Mouse (Mus musculus) heart, postnatal 0 days (tissue): ENCODE measurements around the gene Rbm47.

Experiments
- CTCF ChIP-seq: IDR thresholded peaks from 2 replicates; pipeline ENCODE4 v1.5.1; 2016; ENCODE audit warnings: antibody characterized with exemption, control low read depth, low read depth
- EP300 ChIP-seq: IDR thresholded peaks from 2 replicates; pipeline ENCODE4 v1.6.1; 2016; ENCODE audit warnings: antibody characterized with exemption, low read depth

GRCm38 (mm10) chr5:66086952-66087351, 86.0 kb downstream of the Rbm47 start:
- TF ChIP-seq EP300, result no peak
- TF ChIP-seq CTCF, result no peak
